Mouse (Mus musculus): ENCODE results near the gene Chrne. TPM values are rescaled to one million over a fixed set of nuclear protein-coding genes. Genes with fewer than 3 reads are reported as not detected.
"Not testable (repeated sequence)": the region's sequence is repeated elsewhere in the genome, so short reads cannot be mapped to it uniquely, and the experiment has no call there.

The Chrne gene
- total RNA-seq, 2 experiments from 2014 or later = not detected

GRCm38 (mm10) chr11:70570614-70571013, 48.4 kb downstream of the Chrne start:
- DNase-seq (ENCODE audit: low spot score); intact Hi-C loops (cut with DNase I): not testable (repeated sequence)

- intact Hi-C loops (cut with DNase I) = no loop called here
- DNase-seq (ENCODE audit: low spot score) = no peak
These were observed 52.4 kb downstream of the Chrne start for GRCm38 (mm10) chr11:70566586-70566985.

Other genes with a start within 250 kb of the Chrne start
- 10 to 100 TPM; 17.9 to 21.1 TPM for gene Pelp1, start 209.2 kb downstream of the Chrne start, total RNA-seq (2021)
- gene Arrb2, start 186.6 kb downstream of the Chrne start, total RNA-seq (2021) = 10 to 100 TPM in 1 of 2 experiments, 1 to 10 TPM in 1; 9.0 to 11.6 TPM
- 1 to 10 TPM; 7.5 to 8.2 TPM for gene Med11, start 167.3 kb downstream of the Chrne start, total RNA-seq (2021)
- 1 to 10 TPM; 2.3 to 2.7 TPM for gene Zmynd15, start 159.8 kb downstream of the Chrne start, total RNA-seq (2021)
- 1 to 10 TPM; 8.4 to 9.4 TPM for gene Cxcl16, start 159.2 kb downstream of the Chrne start, total RNA-seq (2021)
- gene Tm4sf5, start 114.0 kb downstream of the Chrne start, total RNA-seq (2021) = 1 to 10 TPM in 1 of 2 experiments, under 1 TPM in 1; 0.78 to 1.7 TPM
- not detected for gene Vmo1, start 104.6 kb downstream of the Chrne start, total RNA-seq (2021)
- not detected for gene Gltpd2, start 100.0 kb downstream of the Chrne start, total RNA-seq (2021)
- 100 to 1,000 TPM; 227 to 230 TPM for gene Psmb6, start 93.8 kb downstream of the Chrne start, total RNA-seq (2021)
- not detected for gene Gm40193, start 86.3 kb downstream of the Chrne start, total RNA-seq (2021)
- gene Pld2, start 79.2 kb downstream of the Chrne start, total RNA-seq (2021) = 1 to 10 TPM; 6.5 to 7.4 TPM
- gene Mink1, start 56.3 kb downstream of the Chrne start, total RNA-seq (2021) = 10 to 100 TPM; 43.6 to 46.3 TPM
- gene 4930544D05Rik, start 3.4 kb downstream of the Chrne start, total RNA-seq (2021) = not detected
- under 1 TPM; 0.36 to 0.42 TPM for gene Gp1ba, start 19.9 kb upstream of the Chrne start, total RNA-seq (2021)
- gene Rnf167, start 28.0 kb upstream of the Chrne start, total RNA-seq (2021) = 10 to 100 TPM; 48.0 to 54.0 TPM
- 100 to 1,000 TPM; 550 to 562 TPM for gene Slc25a11, start 28.3 kb upstream of the Chrne start, total RNA-seq (2021)
- gene Pfn1, start 35.4 kb upstream of the Chrne start, total RNA-seq (2021) = 100 to 1,000 TPM; 290 to 310 TPM
- 1,000 to 10,000 TPM; 2,028 to 2,111 TPM for gene Eno3, start 38.0 kb upstream of the Chrne start, total RNA-seq (2021)
- gene Spag7, start 50.2 kb upstream of the Chrne start, total RNA-seq (2021) = 10 to 100 TPM; 89.8 to 99.5 TPM
- gene Camta2, start 68.9 kb upstream of the Chrne start, total RNA-seq (2021) = 10 to 100 TPM; 36.3 to 42.1 TPM
- 1 to 10 TPM; 6.4 to 8.1 TPM for gene Inca1, start 80.9 kb upstream of the Chrne start, total RNA-seq (2021)
- 100 to 1,000 TPM; 451 to 452 TPM for gene Kif1c, start 81.3 kb upstream of the Chrne start, total RNA-seq (2021)
- gene Zfp3, start 145.0 kb upstream of the Chrne start, total RNA-seq (2021) = 1 to 10 TPM; 7.7 to 7.8 TPM
- under 1 TPM; 0.55 to 0.64 TPM for gene Scimp, start 193.4 kb upstream of the Chrne start, total RNA-seq (2021)
- 10 to 100 TPM; 35.8 to 36.8 TPM for gene Rabep1, start 225.6 kb upstream of the Chrne start, total RNA-seq (2021)

Measured in heart, postnatal 25 days (tissue).